Mouse (Mus musculus) frontal cortex, postnatal 10 days (tissue): ENCODE measurements around the gene Btbd35f3.
"Not testable (repeated sequence)": the region's sequence is repeated elsewhere in the genome, so short reads cannot be mapped to it uniquely, and the experiment has no call there.

Experiments
- DNase-seq, 2 experiments: peaks; one replicate each; pipeline ENCODE4 v3.0.0; 2022; ENCODE audit warnings: low spot score in 2 of 2, mixed read lengths in 1 of 2

Gene Btbd35f3

GRCm38 (mm10) chrX:4037374-4037773 is at the start of gene Btbd35f3:
Btbd35f3 (plus strand) TSS chrX:4037674.
- DNase-seq = not testable (repeated sequence)
